Mouse (Mus musculus): Measurements from ENCODE around the gene Arrdc1. TPM values are rescaled to one million over a fixed set of nuclear protein-coding genes. Genes with fewer than 3 reads are reported as not detected.

The Arrdc1 gene
- polyA plus RNA-seq, 1 experiment = 157 TPM

GRCm38 (mm10) chr2:24925284-24925683 is 9.8 kb downstream of the Arrdc1 start:
- DNase-seq (ENCODE audit: low read depth) = no peak

DNA sequence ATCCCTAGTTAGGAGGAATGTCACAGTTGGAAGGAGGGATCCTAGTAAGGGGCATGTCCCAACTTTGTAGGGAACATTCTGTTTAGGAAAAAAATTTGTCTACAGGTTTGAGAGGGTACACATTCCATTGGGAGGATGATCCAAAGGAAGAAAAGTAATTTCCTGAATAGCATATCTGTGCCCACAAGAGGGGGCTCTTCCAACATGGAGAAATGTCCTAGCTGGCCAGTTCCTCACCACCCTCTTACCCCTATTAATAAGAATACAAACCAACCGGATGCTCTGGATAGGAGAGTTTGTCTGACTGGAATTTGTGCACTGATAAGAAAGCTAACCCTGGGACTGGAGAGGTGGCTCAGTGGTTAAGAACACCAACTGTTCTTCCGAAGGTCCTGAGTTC is 11.5 kb downstream of the Arrdc1 start:
- no peak for DNase-seq (ENCODE audit: low read depth)

DNA sequence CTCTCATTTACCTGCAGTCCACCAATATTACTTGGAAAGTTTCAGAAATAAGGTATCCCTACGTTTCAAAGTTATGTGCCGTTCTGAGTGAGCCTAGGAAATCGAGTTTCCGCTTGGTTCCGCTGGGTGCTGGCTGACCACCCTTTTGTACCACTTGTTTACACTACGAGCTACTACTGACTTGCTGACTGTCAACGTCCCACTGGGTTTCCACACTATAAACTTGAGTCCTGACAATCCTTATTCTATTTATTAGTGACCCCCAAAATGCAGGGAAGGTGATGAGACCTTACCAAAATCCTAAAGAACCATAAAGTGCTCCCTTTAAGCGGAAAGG is 15.2 kb downstream of the Arrdc1 start:
- DNase-seq (ENCODE audit: low read depth) = no peak

- DNase-seq (ENCODE audit: low read depth) = no peak
Observed at GRCm38 (mm10) chr2:24918930-24919838, 15.9 kb downstream of the Arrdc1 start, which contains the start of gene Ehmt1. Gene Ehmt1 (minus strand): TSS chr2:24919614.

DNA sequence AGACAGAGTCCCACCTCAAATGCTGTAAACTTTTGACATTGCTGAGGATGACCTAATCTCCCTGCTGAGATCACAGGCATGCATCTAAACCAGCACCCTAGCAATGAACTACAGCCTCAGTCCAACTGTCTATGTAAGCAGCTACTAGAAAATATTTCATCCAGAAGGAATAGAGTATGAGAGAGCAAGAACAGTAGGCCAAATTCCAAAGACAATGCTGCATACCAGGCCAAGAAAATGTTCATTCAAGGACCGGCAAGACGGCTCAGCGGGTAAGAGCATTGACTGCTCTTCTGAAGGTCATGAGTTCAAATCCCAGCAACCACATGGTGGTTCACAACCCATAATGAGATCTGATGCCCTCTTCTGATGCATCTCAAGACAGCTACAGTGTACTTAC is 20.3 kb downstream of the Arrdc1 start:
- DNase-seq (ENCODE audit: low read depth) = no peak

- no peak for DNase-seq (ENCODE audit: low read depth)
Observed at GRCm38 (mm10) chr2:24912589-24912988, 22.5 kb downstream of the Arrdc1 start.

DNA sequence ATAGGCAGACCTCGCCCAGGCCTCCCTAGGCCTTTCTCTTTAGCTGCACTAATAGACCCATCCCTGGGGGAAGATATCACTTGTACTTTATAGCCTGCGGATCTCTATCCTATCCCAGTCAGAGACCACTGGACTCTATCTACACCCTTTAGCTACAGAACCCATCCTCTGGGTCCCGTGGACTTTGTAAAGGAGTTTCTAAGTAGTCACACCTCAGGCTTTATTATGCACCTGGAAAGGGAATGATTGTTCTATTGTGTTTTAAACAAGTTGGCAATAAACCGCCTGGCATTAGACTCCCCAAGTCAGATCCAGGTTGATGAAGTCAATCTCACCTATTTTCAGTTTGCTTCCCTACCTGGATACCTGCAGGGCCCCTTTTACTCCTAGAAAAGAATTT is 22.9 kb downstream of the Arrdc1 start:
- no peak for DNase-seq (ENCODE audit: low read depth)

DNA sequence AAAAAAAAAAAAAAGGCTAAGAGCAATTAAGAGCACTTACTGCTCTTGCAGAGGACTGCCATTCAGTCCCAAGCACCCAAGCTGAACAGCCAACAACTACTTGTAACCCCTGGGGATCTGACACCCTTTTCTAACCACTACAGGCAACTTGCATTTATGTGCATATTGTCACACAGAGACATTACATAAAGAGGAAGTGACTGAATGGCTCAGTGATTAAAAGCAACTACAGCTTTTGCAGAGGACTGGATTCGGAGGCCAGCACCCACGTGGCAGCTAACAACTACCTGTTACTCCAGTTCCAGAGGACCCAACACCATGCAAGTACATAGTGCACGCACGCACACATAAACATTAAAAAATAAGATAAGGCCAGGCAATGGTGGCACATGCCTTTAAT is 24.6 kb downstream of the Arrdc1 start:
- DNase-seq (ENCODE audit: low read depth) = no peak

- DNase-seq (ENCODE audit: low read depth) = no peak
Observed at GRCm38 (mm10) chr2:24905653-24906155, 29.3 kb downstream of the Arrdc1 start.

DNA sequence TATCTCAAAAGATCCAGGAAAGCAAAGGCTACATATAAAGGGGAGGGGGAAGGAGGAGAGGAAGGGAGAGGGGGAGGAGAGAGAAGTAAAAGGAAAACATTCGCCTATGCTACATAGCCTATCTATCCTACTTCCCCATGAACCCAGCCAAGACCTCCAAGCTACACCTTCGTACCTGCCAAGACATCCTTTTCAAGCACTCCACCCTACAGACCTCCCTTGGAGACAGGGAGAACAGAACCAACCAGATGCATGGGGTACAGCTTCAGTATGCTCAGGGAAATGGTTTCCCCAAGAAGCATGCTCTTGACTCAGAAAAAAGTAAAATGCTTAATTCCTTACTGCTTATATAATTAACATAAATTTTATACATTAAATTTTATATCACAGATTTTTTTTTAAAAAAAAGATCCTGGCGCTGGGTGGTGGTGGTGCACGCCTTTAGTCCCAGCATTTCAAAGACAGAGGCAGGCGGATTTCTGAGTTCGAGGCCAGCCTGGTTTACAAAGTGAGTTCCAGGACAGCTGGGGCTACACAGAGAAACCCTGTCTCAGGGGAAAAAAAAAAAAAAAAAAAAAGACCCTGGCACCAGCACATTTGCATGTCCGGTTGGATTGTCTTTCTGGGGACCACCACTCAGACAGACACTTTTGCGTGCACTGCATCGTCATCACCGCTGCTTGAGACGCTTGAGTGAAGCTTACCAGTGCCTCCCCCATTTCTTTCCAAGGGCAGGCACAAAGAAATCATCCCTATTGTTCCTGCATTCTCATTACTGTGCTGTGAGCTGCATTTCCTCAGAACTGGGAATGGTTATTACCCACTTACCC is 30.0 kb downstream of the Arrdc1 start:
- DNase-seq (ENCODE audit: low read depth) = no peak

DNA sequence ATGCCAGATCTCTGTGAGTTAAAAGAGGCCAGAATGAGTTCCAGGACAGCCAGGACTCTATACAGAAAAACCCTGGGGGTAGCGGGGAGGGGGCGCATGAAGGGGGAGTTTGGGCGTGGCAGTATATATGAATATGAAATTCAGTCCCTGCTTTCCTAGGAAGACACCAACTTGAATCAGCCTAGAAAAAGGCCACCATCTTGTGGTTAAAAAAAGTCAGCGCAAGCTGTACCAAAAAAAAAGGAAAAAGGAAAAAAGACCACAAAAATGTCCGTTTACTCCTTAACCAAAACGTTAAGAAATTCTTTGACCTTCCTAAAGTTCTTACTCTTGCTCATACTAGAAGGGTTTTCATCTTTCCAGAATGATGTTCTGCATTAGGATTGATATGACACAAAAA is 32.1 kb downstream of the Arrdc1 start:
- DNase-seq (ENCODE audit: low read depth) = no peak

GRCm38 (mm10) chr2:24901055-24901454 is 34.0 kb downstream of the Arrdc1 start:
- DNase-seq (ENCODE audit: low read depth) = no peak

DNA sequence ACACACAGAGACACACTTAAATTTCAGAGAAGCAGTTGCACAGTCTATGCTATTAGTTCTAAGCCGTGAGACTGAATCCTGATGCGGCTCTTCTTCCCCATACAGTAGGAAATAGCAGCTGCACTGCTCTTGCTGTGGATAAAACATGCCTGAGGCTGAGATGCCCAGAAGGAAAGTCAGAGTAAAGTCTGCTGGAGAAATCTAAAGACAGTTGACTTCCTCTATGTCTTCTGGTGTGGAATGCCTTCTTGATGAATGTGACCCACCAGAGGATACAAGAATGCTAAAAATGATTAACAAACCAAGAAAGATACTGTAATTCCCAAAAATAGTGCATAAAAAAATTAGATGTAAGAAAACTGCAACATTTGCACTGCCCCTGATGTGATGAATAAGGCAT is 35.8 kb downstream of the Arrdc1 start:
- DNase-seq (ENCODE audit: low read depth) = no peak

DNA sequence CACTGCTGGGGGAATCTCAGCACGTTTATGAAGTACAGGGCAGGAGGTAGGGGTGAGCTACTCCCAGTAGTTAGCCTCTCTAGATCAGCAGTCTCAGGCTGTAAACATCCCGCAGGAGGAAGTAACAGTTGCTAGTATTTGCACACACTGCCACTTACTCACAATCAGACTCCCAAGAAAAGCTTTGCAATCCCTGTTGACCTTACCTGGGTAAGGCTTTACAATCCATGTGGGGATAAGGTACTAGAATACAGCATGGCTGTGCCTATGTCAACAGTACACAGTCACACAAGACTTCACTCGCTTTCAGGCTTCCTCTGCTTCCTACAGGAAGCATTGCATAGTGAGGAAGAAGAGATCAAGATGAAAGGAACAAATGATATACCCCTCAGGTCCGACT is 38.3 kb downstream of the Arrdc1 start:
- no peak for DNase-seq (ENCODE audit: low read depth)

DNA sequence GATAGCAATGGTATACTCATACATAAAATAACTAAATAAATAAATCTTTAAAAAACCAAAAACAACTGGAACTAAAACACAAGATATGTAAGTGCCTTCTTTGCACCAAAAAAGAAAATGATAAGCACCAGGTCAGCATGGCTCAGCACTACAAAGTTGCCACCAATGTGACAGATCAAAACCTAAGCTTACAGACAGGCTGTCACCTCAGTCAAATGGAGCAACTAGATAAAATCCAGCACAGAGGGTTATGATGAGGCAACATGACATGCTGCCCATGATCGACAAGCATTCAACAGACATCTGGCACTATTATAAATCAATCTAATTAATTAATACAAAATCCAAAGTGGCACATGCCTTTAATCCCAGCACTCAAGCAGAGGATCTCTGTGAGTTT is 40.8 kb downstream of the Arrdc1 start:
- no peak for DNase-seq (ENCODE audit: low read depth)

DNA sequence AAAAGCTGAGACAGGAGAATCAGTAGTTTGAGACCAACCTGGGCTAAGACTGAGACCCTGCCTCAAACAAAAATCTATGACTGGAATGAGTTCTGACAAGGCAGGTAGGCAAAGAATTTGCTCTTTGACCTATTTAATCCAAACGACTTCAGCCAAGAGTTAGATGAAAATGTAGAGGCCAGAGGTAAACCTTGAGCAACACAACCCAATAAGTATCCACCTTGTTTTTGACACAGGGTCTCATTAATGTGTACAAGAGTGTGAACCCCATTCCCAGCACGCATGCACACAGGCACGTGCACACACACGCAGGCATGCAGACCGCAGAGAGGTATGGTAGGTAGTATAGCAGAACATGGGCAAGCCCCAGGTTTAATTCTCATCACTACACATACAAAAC is 42.7 kb downstream of the Arrdc1 start:
- DNase-seq (ENCODE audit: low read depth) = no peak

- DNase-seq (ENCODE audit: low read depth) = no peak
Observed at GRCm38 (mm10) chr2:24890541-24891447, 44.3 kb downstream of the Arrdc1 start.

DNA sequence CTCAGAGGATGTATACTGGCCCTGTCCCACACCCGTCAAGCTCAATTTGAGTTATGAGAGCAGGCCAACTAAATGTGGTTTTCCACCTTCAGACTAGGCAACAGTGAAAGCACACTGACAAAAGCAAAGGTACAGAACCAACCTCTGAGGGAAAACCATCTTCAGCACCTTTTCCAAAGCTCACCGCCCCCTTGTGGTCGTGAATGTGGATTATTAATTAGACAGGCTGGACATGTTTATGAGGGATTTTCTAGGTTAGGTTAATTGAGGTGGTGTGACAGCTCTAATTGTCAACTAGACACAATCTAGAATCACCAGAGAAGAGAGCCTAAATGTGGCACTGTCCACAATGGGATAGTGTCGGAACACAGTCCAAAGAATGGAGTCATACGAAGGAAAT is 46.2 kb downstream of the Arrdc1 start:
- DNase-seq (ENCODE audit: low read depth) = no peak

GRCm38 (mm10) chr2:24880686-24881085 is 54.4 kb downstream of the Arrdc1 start:
- no peak for DNase-seq (ENCODE audit: low read depth)

Data from gonadal fat pad, adult 2 months (tissue).